Mouse (Mus musculus): ENCODE data around the gene Gsdma2. TPM values are rescaled to one million over a fixed set of nuclear protein-coding genes. Genes with fewer than 3 reads are reported as not detected.
"Not testable (repeated sequence)": the region's sequence is repeated elsewhere in the genome, so short reads cannot be mapped to it uniquely, and the experiment has no call there.

The Gsdma2 gene
- polyA plus RNA-seq, 1 experiment: not detected

DNA sequence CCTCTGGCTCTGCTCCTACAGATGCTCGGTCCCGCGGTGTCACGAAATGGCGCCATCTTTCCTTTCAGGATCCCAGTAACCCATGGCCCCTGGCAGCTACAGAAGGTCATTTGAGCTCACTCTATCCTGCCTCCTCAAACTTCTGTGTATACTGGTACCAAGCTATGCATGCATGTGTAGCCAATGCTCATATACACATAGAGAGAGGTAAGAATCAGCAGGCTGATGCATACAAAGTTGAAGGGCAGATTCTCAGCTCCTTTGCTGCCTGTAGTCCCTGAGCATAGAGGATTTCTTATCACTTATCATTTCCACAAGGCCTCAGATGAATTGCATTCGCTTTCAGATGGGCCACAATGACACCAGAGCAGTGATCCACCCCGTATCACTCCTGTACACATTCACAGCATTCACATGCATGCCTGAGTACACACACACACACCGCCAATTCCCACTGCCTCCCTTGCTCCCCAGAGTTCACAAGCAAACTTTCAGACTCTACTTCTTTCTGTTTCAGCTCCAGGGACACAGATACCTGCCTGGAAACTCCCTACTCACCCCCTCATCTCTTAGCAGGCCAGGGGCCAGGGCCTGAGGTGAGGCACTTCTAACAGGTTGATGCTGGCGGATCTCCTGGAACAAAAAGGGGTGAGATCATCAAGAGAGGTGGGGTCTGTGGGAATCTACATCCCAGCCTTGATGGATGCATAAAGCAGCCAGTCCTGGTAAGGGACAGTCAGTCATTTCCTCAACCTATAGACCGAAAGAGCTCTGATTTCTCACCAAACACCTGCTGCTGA, 20.7 kb upstream of the Gsdma2 start, which contains the start of the genes Gm12355 and Gsdma3:
Gene Gm12355 (minus strand): TSS at position 51 of the 800 bp plus-strand sequence.
Gene Gsdma3 (plus strand): TSS at position 750 of the 800 bp plus-strand sequence.
- TF ChIP-seq FLI1 (IDR thresholded peaks at IDR 0.05; ENCODE audit: low read length): no peak
- TF ChIP-seq GATA1 (IDR thresholded peaks at IDR 0.05; ENCODE audit: borderline replicate concordance, low read length): no peak
- Histone ChIP-seq H3K27me3 (replicated peaks) (peaks cover 16% of the 10 kb centered on the region), H3K4me1 (no peaks in the 10 kb centered on the region), H3K4me3 (replicated peaks) (no peak within 1 kb of the TSS), H3K36me3 (replicated peaks; ENCODE audit: low read length) (no peaks in the 10 kb centered on the region), H3K9me3 (peaks cover 33% of the 10 kb centered on the region)

DNA sequence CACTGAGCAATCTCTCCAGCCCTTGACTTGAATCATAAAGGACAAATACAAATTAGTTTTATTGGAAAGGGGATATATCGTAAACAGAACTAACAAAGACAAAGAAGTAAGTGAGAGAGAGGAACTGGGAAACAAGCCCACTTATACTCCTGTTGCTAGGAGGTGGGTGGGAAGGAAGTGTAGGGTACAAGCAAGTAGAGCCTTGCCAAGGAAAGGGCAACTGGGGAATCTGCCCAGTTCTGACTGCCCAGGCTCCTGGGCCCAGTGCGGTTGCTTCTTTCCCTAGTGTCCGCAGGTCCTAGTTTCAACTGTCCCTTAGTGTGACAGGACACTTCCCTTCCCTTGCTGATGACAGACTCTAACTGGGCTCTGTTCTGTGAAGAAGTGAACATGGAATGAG, 17.9 kb upstream of the Gsdma2 start:
- H3K27me3 ChIP-seq (replicated peaks): peaks cover 33% of the 10 kb centered on the region
- no peaks in the 10 kb centered on the region for H3K4me1 ChIP-seq
- peaks cover 15% of the 10 kb centered on the region for H3K9me3 ChIP-seq
- TF ChIP-seq GATA1 (IDR thresholded peaks at IDR 0.05; ENCODE audit: borderline replicate concordance, low read length) (no peak), FLI1 (IDR thresholded peaks at IDR 0.05; ENCODE audit: low read length) (no peak)
- no peaks in the 10 kb centered on the region for H3K36me3 ChIP-seq (replicated peaks; ENCODE audit: low read length)
- no peak overlapping the region for H3K4me3 ChIP-seq (replicated peaks)

DNA sequence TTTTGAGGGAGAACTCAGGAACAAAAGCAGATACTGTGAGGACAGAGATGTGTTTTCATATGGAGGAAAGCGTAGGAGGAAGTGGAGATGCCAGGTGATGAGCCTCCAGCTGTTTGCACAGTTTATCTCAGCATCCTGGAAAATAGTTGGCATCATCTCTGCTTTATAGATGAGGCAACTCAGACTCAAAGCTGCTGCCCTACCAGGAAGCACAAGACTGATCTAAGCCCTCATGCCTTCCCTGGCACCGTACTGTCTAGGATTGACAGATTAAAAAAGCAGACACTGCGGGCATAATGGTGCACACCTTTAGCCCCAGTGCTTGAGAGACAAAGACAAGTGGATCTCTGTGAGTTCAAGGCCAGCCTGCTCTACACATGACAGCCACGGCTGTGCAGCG, 15.9 kb upstream of the Gsdma2 start:
- Histone ChIP-seq H3K36me3 (replicated peaks; ENCODE audit: low read length) (no peaks in the 10 kb centered on the region), H3K9me3 (peaks cover 7% of the 10 kb centered on the region), H3K27me3 (replicated peaks) (peaks cover 32% of the 10 kb centered on the region), H3K4me3 (replicated peaks) (no peak overlapping the region), H3K4me1 (peaks cover 3% of the 10 kb centered on the region; the same call in 1 of the 2 replicates)
- TF ChIP-seq FLI1 (IDR thresholded peaks at IDR 0.05; ENCODE audit: low read length) (no peak), GATA1 (IDR thresholded peaks at IDR 0.05; ENCODE audit: borderline replicate concordance, low read length) (no peak)

DNA sequence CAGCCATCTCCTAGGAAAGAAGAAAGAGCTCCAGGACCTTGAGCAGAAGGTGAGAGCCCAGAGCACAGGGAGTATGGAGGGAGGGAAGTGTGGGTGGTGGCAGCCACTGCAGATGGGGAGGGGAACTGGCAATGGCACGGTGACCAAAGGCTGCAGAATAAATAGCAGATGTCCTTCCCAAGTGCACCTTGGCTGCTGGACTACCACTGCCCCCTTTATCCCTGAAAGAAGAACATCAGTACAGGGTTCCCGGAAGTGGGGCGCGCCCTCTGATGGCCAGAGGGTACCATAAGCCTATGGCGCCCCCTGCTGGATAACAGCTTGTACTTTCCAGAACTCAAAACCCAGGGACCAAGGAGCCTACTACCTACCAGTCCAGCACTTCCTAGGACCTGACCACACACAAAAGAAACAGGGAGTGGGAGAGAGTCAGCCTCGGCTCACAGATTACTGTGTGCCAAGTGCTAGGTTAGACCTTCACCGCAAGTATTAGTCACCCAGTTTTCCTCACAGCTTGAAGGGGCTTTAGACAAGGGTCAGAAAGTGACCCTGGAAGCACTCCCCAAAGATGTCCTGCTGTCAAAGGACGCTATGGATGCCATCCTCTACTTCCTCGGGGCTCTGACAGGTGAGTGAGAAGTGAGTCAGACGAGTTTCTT, 11.1 kb upstream of the Gsdma2 start:
- not testable (repeated sequence) for H3K4me3 ChIP-seq (replicated peaks); H3K9me3 ChIP-seq; H3K4me1 ChIP-seq; H3K36me3 ChIP-seq (replicated peaks; ENCODE audit: low read length)
- peaks cover 28% of the 10 kb centered on the region for H3K27me3 ChIP-seq (replicated peaks)

DNA sequence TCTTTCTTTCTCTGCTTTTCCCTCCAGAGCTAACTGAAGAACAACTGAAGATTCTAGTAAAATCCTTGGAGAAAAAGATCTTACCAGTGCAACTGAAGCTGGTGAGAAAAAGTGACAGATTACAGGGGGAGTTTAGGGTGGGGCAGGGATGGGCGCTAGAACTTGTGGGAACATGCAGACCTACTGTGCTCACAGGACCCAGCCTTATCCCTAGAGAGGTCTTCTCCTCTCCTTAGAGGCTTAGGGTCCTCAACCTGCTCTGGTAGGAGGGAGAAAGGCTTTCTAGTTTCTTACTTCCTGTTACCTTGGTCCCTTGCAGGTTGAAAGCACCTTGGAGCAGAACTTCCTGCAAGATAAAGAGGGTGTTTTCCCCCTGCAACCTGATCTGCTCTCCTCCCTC, 9.1 kb upstream of the Gsdma2 start:
- peaks cover 3% of the 10 kb centered on the region; the same call in 1 of the 2 replicates for H3K4me1 ChIP-seq
- H3K27me3 ChIP-seq (replicated peaks): peaks cover 30% of the 10 kb centered on the region
- H3K4me3 ChIP-seq (replicated peaks): no peak overlapping the region
- TF ChIP-seq FLI1 (IDR thresholded peaks at IDR 0.05; ENCODE audit: low read length) (no peak), GATA1 (IDR thresholded peaks at IDR 0.05; ENCODE audit: borderline replicate concordance, low read length) (no peak)
- H3K36me3 ChIP-seq (replicated peaks; ENCODE audit: low read length): no peaks in the 10 kb centered on the region
- peaks cover 5% of the 10 kb centered on the region for H3K9me3 ChIP-seq

DNA sequence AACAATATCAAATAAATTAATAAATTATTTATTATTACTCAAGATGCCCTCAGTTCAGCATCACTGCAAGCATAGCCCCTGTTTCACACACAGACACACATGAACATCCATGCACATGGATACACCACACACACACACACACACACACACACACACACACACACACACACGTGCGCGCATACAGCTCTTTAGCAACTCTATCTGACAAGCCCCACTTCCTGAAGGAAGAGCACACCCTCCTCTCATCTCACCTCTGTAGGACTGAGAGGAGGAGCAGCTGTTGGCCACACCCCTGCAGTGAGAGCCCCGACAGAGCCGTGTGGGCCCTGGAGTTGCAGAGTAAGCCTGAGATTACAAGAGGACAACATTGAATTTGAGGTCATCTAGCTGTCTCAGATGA, 6.5 kb upstream of the Gsdma2 start:
- Histone ChIP-seq H3K4me1 (peaks cover 3% of the 10 kb centered on the region; the same call in 1 of the 2 replicates), H3K27me3 (replicated peaks) (peaks cover 27% of the 10 kb centered on the region), H3K4me3 (replicated peaks) (no peak overlapping the region), H3K9me3 (peaks cover 9% of the 10 kb centered on the region), H3K36me3 (replicated peaks; ENCODE audit: low read length) (no peaks in the 10 kb centered on the region)
- TF ChIP-seq GATA1 (IDR thresholded peaks at IDR 0.05; ENCODE audit: borderline replicate concordance, low read length) (no peak), FLI1 (IDR thresholded peaks at IDR 0.05; ENCODE audit: low read length) (no peak)

DNA sequence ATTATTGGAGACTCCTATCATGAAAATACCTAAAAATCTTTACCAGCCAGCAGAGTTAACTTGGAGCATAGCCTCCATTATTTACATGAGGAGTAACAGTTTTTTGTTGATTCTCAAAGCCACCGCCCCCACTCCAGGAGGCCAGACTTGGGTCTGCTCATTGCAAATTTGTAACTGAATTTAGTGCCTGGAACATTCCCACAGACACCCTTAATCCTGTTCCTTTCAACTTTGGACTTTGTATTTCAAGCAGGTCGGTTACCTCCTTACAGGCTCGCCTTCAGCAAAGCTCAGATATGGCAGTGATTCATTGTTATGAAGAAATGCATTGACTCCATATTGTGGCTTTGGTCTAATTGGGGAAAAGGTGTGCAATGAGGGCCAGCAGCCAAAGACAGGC, 1.8 kb upstream of the Gsdma2 start:
- TF ChIP-seq GATA1 (IDR thresholded peaks at IDR 0.05; ENCODE audit: borderline replicate concordance, low read length): no peak
- no peak for TF ChIP-seq FLI1 (IDR thresholded peaks at IDR 0.05; ENCODE audit: low read length)
- Histone ChIP-seq H3K27me3 (replicated peaks) (peaks cover 52% of the 10 kb centered on the region), H3K36me3 (replicated peaks; ENCODE audit: low read length) (no peaks in the 10 kb centered on the region), H3K4me3 (replicated peaks) (no peak overlapping the region), H3K4me1 (no peaks in the 10 kb centered on the region), H3K9me3 (0 out of 2 replicates have a peak, but pooled peaks cover 4% of the 10 kb centered on the region)

DNA sequence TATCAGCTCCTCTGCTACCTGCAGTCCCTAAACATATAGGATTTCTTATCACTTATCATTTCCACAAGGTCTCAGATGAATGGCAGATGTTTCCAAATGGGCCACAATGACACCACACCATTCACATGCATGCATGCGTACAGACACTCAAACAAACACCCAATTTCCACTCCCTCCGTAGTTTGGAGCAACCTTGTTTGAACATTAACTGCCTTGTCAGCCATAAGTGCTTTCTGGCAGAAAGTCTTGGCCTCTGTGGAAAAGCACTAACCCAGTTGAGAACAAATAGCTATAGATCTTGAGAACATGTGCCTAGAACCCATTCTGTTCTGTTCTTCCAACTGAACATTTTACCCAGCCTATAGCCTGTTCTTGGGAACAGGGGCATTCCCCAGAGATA, 613 bp upstream of the Gsdma2 start:
- Histone ChIP-seq H3K36me3 (replicated peaks; ENCODE audit: low read length) (no peaks in the 10 kb centered on the region), H3K27me3 (replicated peaks) (peaks cover 54% of the 10 kb centered on the region), H3K4me3 (replicated peaks) (no peak overlapping the region), H3K4me1 (no peaks in the 10 kb centered on the region), H3K9me3 (0 out of 2 replicates have a peak, but pooled peaks cover 4% of the 10 kb centered on the region)
- TF ChIP-seq FLI1 (IDR thresholded peaks at IDR 0.05; ENCODE audit: low read length): no peak
- no peak for TF ChIP-seq GATA1 (IDR thresholded peaks at IDR 0.05; ENCODE audit: borderline replicate concordance, low read length)

DNA sequence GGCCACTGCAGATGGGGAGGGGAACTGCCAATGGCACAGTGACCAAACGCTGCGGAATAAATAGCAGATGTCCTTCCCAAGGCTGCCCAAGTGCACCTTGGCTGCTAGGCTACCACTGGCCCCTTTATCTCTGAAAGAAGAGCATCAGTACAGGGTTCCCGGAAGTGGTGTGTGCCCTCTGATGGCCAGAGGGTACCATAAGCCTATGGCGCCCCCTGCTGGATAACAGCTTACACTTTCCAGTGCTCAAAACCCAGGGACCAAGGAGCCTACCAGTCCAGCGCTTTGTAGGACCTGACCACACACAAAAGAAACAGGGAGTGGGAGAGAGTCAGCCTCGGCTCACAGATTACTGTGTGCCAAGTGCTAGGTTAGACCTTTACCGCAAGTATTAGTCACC, 8.5 kb downstream of the Gsdma2 start:
- H3K4me3 ChIP-seq (replicated peaks): not testable (repeated sequence)
- peaks cover 28% of the 10 kb centered on the region for H3K27me3 ChIP-seq (replicated peaks)

DNA sequence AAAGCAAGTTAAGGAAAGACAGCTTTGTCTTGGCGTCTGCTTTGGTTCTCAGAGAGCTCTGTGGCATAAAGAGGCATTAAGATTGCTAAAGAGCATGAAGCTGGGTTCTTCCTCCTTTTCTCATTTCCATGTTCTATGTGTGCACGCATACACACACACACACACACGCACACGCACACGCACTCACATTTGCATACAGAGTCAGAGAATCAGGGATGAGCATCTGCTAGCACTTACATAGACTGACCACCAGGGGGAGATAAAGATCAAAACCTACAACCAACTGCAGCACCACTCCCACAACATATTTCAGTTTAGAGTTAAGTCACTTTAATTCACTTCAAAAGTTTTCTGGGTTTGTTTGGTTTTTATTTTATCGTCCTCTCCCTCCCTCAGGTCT, 14.0 kb downstream of the Gsdma2 start:
- H3K4me3 ChIP-seq (replicated peaks): peak overlapping the region; percentile 79
- H3K9me3 ChIP-seq: no peaks in the 10 kb centered on the region
- TF ChIP-seq GATA1 (IDR thresholded peaks at IDR 0.05; ENCODE audit: borderline replicate concordance, low read length) (no peak), FLI1 (IDR thresholded peaks at IDR 0.05; ENCODE audit: low read length) (no peak)
- peaks cover 39% of the 10 kb centered on the region for H3K4me1 ChIP-seq
- H3K36me3 ChIP-seq (replicated peaks; ENCODE audit: low read length): no peaks in the 10 kb centered on the region
- H3K27me3 ChIP-seq (replicated peaks): peaks cover 26% of the 10 kb centered on the region

More for the DNA sequence above, 8.5 kb downstream of the Gsdma2 start:
- not testable (repeated sequence) for H3K9me3 ChIP-seq; H3K36me3 ChIP-seq (replicated peaks; ENCODE audit: low read length)
- H3K4me1 ChIP-seq: peaks cover 17% of the 10 kb centered on the region

Measured in megakaryocyte, embryonic 14.5 days (primary cell).